Mouse (Mus musculus): Measurements from ENCODE around the gene Sord.

Gene Sord

GRCm38 (mm10) chr2:122301081-122301920 is 66.8 kb downstream of the Sord start:
- in situ Hi-C loops (cut with MseI, MboI): loop anchor here (5.0 to 10.0 kb wide), 2 partner anchors 106 to 109 kb away; no protein-coding TSS in a partner anchor

DNA sequence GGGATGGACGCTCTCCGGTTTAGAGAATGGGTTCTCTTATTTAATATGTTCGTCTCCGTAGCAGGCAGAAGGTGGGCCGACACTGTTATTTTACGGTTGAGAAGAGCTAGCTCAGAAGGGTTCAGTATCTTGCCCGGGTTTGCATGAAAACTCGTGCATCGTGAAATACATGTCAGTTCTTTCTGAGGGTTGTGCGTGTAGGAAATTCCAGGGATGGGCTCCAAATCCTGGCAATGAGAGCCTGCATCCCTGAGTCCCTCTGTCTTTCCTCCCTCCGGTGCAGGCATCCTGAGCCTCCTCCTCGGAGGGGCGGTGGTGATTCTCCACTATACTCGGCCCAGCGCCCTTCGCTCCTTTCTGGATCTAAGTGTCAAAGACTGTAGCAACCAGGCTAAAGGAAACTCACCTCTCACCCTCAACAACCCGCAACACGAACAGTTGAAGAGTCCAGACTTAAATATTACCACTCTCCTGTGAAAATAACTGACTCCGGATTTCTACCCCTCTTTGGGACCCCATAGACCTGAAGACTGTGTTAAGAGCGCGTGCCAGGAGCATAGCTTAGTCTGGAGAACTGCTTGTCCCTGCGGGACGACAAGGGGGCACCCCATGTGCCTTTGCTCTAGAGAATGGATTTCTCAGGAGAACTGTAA is 67.5 kb downstream of the Sord start:
- in situ Hi-C loops (cut with MseI, MboI): loop anchor here (5.0 to 10.0 kb wide), 2 partner anchors 107 to 110 kb away; no protein-coding TSS in a partner anchor

DNA sequence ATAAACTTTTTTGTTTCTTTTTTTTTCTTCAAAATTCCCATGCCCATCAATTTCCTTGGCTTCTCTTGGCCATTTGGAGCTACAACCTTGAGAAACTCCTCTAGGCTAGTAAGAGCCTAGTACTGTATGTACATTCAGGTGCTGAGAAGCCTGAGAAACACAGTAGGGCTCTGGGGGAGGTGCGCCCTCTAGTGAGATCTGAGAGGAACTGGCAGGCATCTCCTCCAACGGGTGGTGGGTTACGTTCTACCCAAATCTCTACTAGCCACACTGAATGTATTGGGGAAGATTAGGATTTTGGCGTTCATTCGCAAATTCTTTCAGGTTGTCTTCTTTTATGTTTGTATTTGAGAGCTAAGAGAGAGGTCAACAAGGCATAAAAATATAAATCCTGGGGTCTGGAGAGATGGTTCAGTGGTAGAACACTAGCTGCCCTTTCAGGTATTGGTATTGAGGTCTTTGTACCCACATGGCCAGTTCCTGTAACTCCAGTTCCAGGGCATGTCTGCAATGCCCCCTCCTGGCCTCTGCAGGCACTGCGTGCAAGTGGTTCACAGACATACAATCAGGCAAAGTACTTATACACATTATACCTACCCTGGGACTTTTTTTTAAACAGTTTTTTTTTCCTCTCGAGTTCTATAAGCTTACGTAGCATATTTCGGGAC is 68.2 kb downstream of the Sord start:
- in situ Hi-C loops (cut with MseI, MboI): loop anchor here (5.0 to 10.0 kb wide), 2 partner anchors 108 to 110 kb away; no protein-coding TSS in a partner anchor

GRCm38 (mm10) chr2:122304544-122304943 is 70.0 kb downstream of the Sord start:
- in situ Hi-C loops (cut with MseI, MboI): loop anchor here (5.0 to 10.0 kb wide), 2 partner anchors 110 to 112 kb away; no protein-coding TSS in a partner anchor

DNA sequence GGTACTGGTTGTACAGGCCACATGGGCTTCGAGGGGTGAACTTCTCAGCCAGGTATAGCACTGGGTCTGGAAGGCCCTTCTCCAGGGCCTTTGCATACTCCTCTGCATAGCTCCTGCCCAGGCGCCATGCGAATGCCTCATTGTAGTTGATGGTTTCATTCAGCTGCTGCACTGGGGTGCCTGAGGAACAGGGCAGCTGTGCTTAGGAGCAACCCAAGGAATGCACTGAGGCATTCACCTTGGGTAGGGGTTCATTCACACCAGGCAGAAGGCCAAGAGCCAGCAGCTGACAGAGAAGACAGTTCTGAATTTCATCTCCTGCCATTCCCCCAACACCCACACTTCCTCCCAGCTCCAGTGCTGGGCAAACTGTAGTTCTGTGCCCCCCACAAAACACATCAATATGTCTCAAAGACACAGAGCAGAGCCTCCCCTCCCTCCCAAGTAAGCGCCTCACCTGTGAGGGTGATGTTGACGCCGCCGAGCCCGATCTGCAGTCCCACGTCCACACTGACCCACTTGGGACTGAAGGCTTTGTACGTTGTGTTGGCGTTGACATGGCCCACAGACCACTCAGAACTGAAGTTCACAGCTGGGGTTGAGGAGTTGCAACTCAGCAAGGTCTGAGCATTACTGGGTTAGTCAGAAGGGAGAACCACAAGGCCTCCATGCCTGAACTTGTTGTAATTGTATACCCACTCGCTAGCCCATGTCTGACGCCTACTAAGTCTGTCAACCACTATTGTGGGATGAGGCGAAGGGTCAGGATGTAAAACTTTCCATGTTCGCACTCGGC is 70.7 kb downstream of the Sord start:
- in situ Hi-C loops (cut with MseI, MboI): loop anchor here in 1 of 2 experiments (10.0 kb wide), 1 partner anchor 110 kb away; no protein-coding TSS in a partner anchor

- in situ Hi-C loops (cut with MseI, MboI): loop anchor here in 1 of 2 experiments (10.0 kb wide), 1 partner anchor 111 kb away; no protein-coding TSS in a partner anchor
Observed at GRCm38 (mm10) chr2:122306184-122306583, 71.6 kb downstream of the Sord start.

DNA sequence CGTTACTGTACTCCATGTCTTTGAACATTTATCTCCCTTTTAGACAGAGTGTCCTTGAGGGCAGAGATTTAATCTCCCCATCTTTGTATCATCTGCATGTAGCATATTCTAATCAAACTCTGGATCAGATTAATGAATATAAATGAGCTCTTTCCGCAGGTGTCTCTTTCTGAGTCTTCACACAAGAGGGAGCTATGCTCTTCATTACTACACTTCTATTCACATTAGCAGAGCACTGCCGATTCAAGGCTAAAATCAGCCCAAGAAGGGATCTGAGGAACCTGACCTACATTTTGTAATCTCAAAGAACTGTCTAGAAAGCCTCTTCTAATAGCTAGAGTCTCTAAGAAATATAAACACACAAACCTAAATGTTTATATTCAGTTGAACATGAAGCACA is 75.1 kb downstream of the Sord start:
- in situ Hi-C loops (cut with MseI, MboI): loop anchor here in 1 of 2 experiments (10.0 kb wide), 1 partner anchor 115 kb away; no protein-coding TSS in a partner anchor

- in situ Hi-C loops (cut with MseI, MboI): no loop called here
Observed at GRCm38 (mm10) chr2:122311561-122311960, 77.0 kb downstream of the Sord start.

DNA sequence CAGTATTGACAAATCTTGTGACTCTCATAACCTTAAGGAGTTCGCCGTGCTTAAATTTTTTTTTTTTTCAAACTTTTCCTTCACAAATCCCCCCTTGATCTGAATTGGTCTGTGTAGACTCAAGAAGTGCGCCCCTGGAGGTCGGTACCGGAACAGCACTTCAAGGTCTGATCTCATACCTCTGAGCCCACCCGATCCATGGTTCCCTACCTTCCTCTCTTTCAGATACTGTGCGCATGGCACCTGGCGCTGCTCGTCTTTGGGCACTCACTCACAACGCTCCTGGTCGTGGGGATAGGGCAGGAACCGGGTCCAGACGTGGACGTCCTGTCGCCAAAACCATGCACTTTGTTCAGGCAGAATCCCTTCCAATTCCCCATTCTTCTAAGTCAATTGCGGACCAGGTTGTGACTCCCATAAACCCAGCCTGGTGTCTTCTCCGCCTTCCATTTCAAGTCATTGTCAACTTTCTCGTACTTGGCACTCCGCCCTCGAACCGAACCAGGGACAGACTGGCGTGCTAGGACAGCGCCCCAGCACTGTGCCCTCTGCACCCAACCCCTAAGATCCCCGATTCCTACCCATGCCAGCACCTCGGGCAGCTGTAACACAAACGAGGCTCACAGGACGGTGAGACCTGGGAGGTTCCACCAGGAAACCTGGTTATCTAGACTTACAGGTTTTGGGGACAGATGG is 78.3 kb downstream of the Sord start:
- in situ Hi-C loops (cut with MseI, MboI): no loop called here

DNA sequence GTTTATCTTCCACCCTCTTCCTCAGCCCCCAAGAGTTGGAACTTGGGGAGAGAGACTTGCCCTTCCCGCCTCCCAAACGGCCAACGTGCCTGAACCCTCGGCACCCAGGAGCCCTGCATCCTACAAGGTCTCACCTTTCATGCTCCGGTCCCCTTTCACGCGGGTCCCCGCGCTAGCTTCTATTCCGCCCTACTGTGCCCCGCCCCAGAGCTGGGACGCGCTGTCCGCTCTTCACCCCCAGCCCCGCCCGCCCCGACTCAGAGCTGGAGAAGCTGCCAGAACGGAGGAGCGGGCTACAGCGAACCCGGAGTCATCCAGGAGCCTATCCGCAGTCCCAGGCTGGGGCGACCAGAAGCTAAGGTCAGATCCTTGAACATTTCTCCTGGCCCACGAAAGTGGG is 79.0 kb downstream of the Sord start, which contains the start of gene Duoxa1:
TSS of gene Duoxa1 (minus strand) at position 195 of the 400 bp plus-strand sequence.
- in situ Hi-C loops (cut with MseI, MboI): no loop called here

Data from mouse trophoblast stem cell (cell line).